Mouse (Mus musculus): ENCODE measurements at regions not wholly inside any gene's neighbourhood (a gene's known extent, or its start where the extent isn't known, plus 50 kb on each side); places are given as distances from the start of the nearest gene placed in this dataset.

GRCm38 (mm10) chr3:102386091-102386490 is 83.6 kb upstream of the Ngf start:
- Histone ChIP-seq H3K27ac (ENCODE audit: low read depth, low read length) (no peak overlapping the region), H3K4me2 (replicated peaks; ENCODE audit: low read depth) (no peak overlapping the region), H3K4me3 (ENCODE audit: low read depth, low read length) (no peak overlapping the region), H3K36me3 (ENCODE audit: control insufficient read depth, insufficient read depth) (no peaks in the 10 kb centered on the region), H3K9ac (ENCODE audit: low read depth, low read length) (no peak overlapping the region), H3K27me3 (replicated peaks; ENCODE audit: control insufficient read depth, insufficient read depth, low read length) (no peaks in the 10 kb centered on the region), H3K4me1 (replicated peaks; ENCODE audit: control insufficient read depth, insufficient read depth, low read length) (no peaks in the 10 kb centered on the region), H3K9me3 (ENCODE audit: control insufficient read depth) (no peaks in the 10 kb centered on the region)
- WGBS, result 89% methylated on average over 4 of the region's 4 CpGs
- ATAC-seq, result no peak
- TF ChIP-seq CTCF (IDR thresholded peaks at IDR 0.05; ENCODE audit: low read depth), result no peak

GRCm38 (mm10) chr3:102384596-102384995 is 85.1 kb upstream of the Ngf start:
- ATAC-seq, result no peak
- no peak overlapping the region for H3K27ac ChIP-seq (ENCODE audit: low read depth, low read length)
- no peaks in the 10 kb centered on the region for H3K9me3 ChIP-seq (ENCODE audit: control insufficient read depth)
- no peaks in the 10 kb centered on the region for H3K36me3 ChIP-seq (ENCODE audit: control insufficient read depth, insufficient read depth)
- no peak overlapping the region for H3K4me3 ChIP-seq (ENCODE audit: low read depth, low read length)
- H3K4me1 ChIP-seq (replicated peaks; ENCODE audit: control insufficient read depth, insufficient read depth, low read length), result no peaks in the 10 kb centered on the region
- TF ChIP-seq CTCF (IDR thresholded peaks at IDR 0.05; ENCODE audit: low read depth), result no peak
- no peaks in the 10 kb centered on the region for H3K27me3 ChIP-seq (replicated peaks; ENCODE audit: control insufficient read depth, insufficient read depth, low read length)
- H3K4me2 ChIP-seq (replicated peaks; ENCODE audit: low read depth), result no peak overlapping the region
- H3K9ac ChIP-seq (ENCODE audit: low read depth, low read length), result no peak overlapping the region
- WGBS, result 68% methylated on average over 2 of the region's 2 CpGs

GRCm38 (mm10) chr3:102383671-102384070 is 86.0 kb upstream of the Ngf start:
- no peak for TF ChIP-seq CTCF (IDR thresholded peaks at IDR 0.05; ENCODE audit: low read depth)

GRCm38 (mm10) chr3:102381683-102382082 is 88.0 kb upstream of the Ngf start:
- Histone ChIP-seq H3K9me3 (ENCODE audit: control insufficient read depth) (no peaks in the 10 kb centered on the region), H3K36me3 (ENCODE audit: control insufficient read depth, insufficient read depth) (no peaks in the 10 kb centered on the region), H3K4me3 (ENCODE audit: low read depth, low read length) (no peak overlapping the region), H3K4me2 (replicated peaks; ENCODE audit: low read depth) (no peak overlapping the region), H3K27me3 (replicated peaks; ENCODE audit: control insufficient read depth, insufficient read depth, low read length) (no peaks in the 10 kb centered on the region), H3K9ac (ENCODE audit: low read depth, low read length) (no peak overlapping the region), H3K4me1 (replicated peaks; ENCODE audit: control insufficient read depth, insufficient read depth, low read length) (no peaks in the 10 kb centered on the region), H3K27ac (ENCODE audit: low read depth, low read length) (no peak overlapping the region)
- no peak for TF ChIP-seq CTCF (IDR thresholded peaks at IDR 0.05; ENCODE audit: low read depth)
- no peak for ATAC-seq
- WGBS, result 87% methylated on average over 10 of the region's 10 CpGs

More at GRCm38 (mm10) chr3:102383671-102384070, 86.0 kb upstream of the Ngf start:
- Histone ChIP-seq H3K4me3 (ENCODE audit: low read depth, low read length) (no peak overlapping the region), H3K4me1 (replicated peaks; ENCODE audit: control insufficient read depth, insufficient read depth, low read length) (no peaks in the 10 kb centered on the region), H3K36me3 (ENCODE audit: control insufficient read depth, insufficient read depth) (no peaks in the 10 kb centered on the region), H3K27me3 (replicated peaks; ENCODE audit: control insufficient read depth, insufficient read depth, low read length) (no peaks in the 10 kb centered on the region), H3K4me2 (replicated peaks; ENCODE audit: low read depth) (no peak overlapping the region), H3K9ac (ENCODE audit: low read depth, low read length) (no peak overlapping the region), H3K27ac (ENCODE audit: low read depth, low read length) (no peak overlapping the region), H3K9me3 (ENCODE audit: control insufficient read depth) (no peaks in the 10 kb centered on the region)
- ATAC-seq, result no peak
- WGBS, result 31% methylated on average over 8 of the region's 8 CpGs

GRCm38 (mm10) chr3:102374381-102375060 is 95.2 kb upstream of the Ngf start:
- TF ChIP-seq CTCF (IDR thresholded peaks at IDR 0.05; ENCODE audit: low read depth), result no peak
- Histone ChIP-seq H3K4me3 (ENCODE audit: low read depth, low read length) (no peak overlapping the region), H3K36me3 (ENCODE audit: control insufficient read depth, insufficient read depth) (no peaks in the 10 kb centered on the region), H3K27ac (ENCODE audit: low read depth, low read length) (no peak overlapping the region), H3K27me3 (replicated peaks; ENCODE audit: control insufficient read depth, insufficient read depth, low read length) (no peaks in the 10 kb centered on the region), H3K9me3 (ENCODE audit: control insufficient read depth) (no peaks in the 10 kb centered on the region), H3K9ac (ENCODE audit: low read depth, low read length) (no peak overlapping the region), H3K4me1 (replicated peaks; ENCODE audit: control insufficient read depth, insufficient read depth, low read length) (no peaks in the 10 kb centered on the region), H3K4me2 (replicated peaks; ENCODE audit: low read depth) (no peak overlapping the region)
- ATAC-seq, result no peak
- WGBS, result 83% methylated on average over 5 of the region's 5 CpGs

GRCm38 (mm10) chr3:102372205-102372899 is 97.4 kb upstream of the Ngf start:
- Histone ChIP-seq H3K27me3 (replicated peaks; ENCODE audit: control insufficient read depth, insufficient read depth, low read length) (no peaks in the 10 kb centered on the region), H3K9ac (ENCODE audit: low read depth, low read length) (no peak overlapping the region), H3K9me3 (ENCODE audit: control insufficient read depth) (no peaks in the 10 kb centered on the region), H3K4me1 (replicated peaks; ENCODE audit: control insufficient read depth, insufficient read depth, low read length) (no peaks in the 10 kb centered on the region), H3K36me3 (ENCODE audit: control insufficient read depth, insufficient read depth) (no peaks in the 10 kb centered on the region), H3K27ac (ENCODE audit: low read depth, low read length) (no peak overlapping the region), H3K4me3 (ENCODE audit: low read depth, low read length) (no peak overlapping the region), H3K4me2 (replicated peaks; ENCODE audit: low read depth) (no peak overlapping the region)
- 68% methylated on average over 8 of the region's 8 CpGs for WGBS
- ATAC-seq, result no peak
- TF ChIP-seq CTCF (IDR thresholded peaks at IDR 0.05; ENCODE audit: low read depth), result no peak

Data from intestine, postnatal 0 days (tissue).